Mouse (Mus musculus) hindbrain, postnatal 0 days (tissue): ENCODE results near the gene Rarb. TPM values are rescaled to one million over a fixed set of nuclear protein-coding genes. Genes with fewer than 3 reads are reported as not detected.

Experiments
- ATAC-seq: fragments of 200-750 bp; cut with Nextera tagmentation; 2 replicates; pipeline ENCODE4 v1.8.0; 2017; ENCODE audit warnings: mild to moderate bottlenecking, moderate TSS enrichment, moderate library complexity
- DNase-seq: peaks from one replicate; pipeline ENCODE4 v3.0.0-alpha.2; 2015; ENCODE audit warnings: low spot score
- H3K27ac ChIP-seq: fragments of 300-500 bp; sonication (generic); 2 replicates; pipeline ENCODE4 v1.5.1; 2014; ENCODE audit warnings: mild to moderate bottlenecking
- H3K27me3 ChIP-seq: fragments of 300-500 bp; sonication (generic); 2 replicates; pipeline ENCODE4 v1.6.1; 2014; ENCODE audit warnings: low read length, mixed read lengths; ENCODE audit not compliant: insufficient read depth
- H3K36me3 ChIP-seq: fragments of 300-500 bp; sonication (generic); 2 replicates; pipeline ENCODE4 v1.6.1; 2014; ENCODE audit warnings: low read length, mixed read lengths; ENCODE audit not compliant: insufficient read depth
- H3K4me1 ChIP-seq: fragments of 300-500 bp; sonication (generic); 2 replicates; pipeline ENCODE4 v1.6.1; 2014; ENCODE audit warnings: antibody characterized with exemption, low read length, mixed read lengths; ENCODE audit not compliant: insufficient read depth
- H3K4me2 ChIP-seq: fragments of 300-500 bp; sonication (generic); 2 replicates; pipeline ENCODE4 v1.6.1; 2014; ENCODE audit warnings: low read depth, mild to moderate bottlenecking, low read length, moderate library complexity, mixed read lengths
- H3K4me3 ChIP-seq: fragments of 300-500 bp; sonication (generic); 2 replicates; pipeline ENCODE4 v1.5.1; 2014; ENCODE audit warnings: low read length
- H3K9ac ChIP-seq: fragments of 300-500 bp; sonication (generic); replicated peaks from 2 replicates; pipeline ENCODE4 v1.6.1; 2014; ENCODE audit warnings: mild to moderate bottlenecking, low read length, moderate library complexity, mixed read lengths
- H3K9me3 ChIP-seq: fragments of 300-500 bp; sonication (generic); 2 replicates; pipeline ENCODE4 v1.6.1; 2016; ENCODE audit warnings: low read length, mixed read lengths
- CTCF ChIP-seq: IDR thresholded peaks from 2 replicates; pipeline ENCODE4 v1.5.1; 2016; ENCODE audit warnings: antibody characterized with exemption, control low read depth, low read depth
- WGBS: fragments of 180-500 bp; shearing (Covaris S2); extraction: QIAGEN DNeasy Blood & Tissue Kit; methylation state at CpG from one replicate; pipeline ENCODE4 v1.1.7; 2014; 5-methylcytosine and 5-hydroxymethylcytosine counted together
- polyA plus RNA-seq: library from polyadenylated mRNA; unstranded; fragments of >200 nt; fragmentation: Nextera tagmentation; extraction: Ambion mirVana; gene quantifications from 2 replicates; pipeline ENCODE4 v1.2.1, GENCODE M21; 2015
- total RNA-seq: library from RNA; depleted of rRNA; stranded (reverse); fragments of >200 nt; gene quantifications from 2 replicates; pipeline ENCODE4 v1.2.3, GENCODE M21; 2014

The Rarb gene
- total and polyA plus RNA-seq, 2 experiments from 2014 or later = 9.6 to 13.7 TPM

DNA sequence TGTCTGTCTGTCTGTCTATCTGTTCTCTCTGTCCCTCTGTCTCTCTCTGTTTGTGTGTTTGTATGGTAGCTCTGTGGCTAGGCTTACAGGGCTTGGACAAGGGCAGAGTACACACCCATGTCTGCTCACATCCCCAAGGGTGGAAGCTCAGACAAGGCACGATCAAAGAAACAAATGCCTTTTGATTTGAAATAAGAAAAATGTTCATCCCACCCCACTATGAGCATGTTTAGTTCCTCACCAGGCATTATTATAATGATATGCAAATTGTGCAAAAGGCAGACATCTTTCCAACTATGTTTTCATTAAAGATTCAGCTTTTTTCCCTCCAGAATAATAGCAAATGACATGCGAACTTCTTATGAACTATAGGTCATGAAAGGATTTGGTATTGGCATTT, 105.2 kb downstream of the Rarb start:
- Histone ChIP-seq H3K9ac (no peak overlapping the region), H3K4me1 (no peaks in the 10 kb centered on the region), H3K4me3 (no peak overlapping the region), H3K4me2 (no peak overlapping the region), H3K27me3 (no peaks in the 10 kb centered on the region), H3K36me3 (no peaks in the 10 kb centered on the region), H3K9me3 (no peaks in the 10 kb centered on the region), H3K27ac (no peak overlapping the region)
- no peak for DNase-seq
- no peak for TF ChIP-seq CTCF
- WGBS = 57% methylated on average over 2 of the region's 2 CpGs
- ATAC-seq = no peak

DNA sequence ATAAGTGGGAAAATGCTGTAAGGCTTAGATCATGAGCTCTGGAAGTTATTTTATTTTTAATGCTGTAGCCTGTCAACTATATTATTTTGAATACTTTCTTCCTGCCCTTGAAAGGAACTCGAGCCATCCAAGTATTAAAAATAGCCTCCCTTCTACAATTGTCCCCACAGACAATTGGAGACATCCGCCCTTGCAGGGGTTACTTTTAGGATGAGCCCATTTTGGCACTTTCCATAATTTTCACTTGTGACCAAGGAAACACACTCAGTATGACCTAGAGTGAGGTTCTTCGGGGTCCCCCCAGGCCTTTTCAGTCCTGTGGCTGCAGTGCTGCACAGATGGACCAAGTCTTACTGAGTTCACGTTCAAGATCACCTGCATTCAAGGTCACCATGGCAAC, 119.7 kb downstream of the Rarb start:
- Histone ChIP-seq H3K4me3 (no peak overlapping the region), H3K4me2 (no peak overlapping the region), H3K9ac (no peak overlapping the region), H3K36me3 (no peaks in the 10 kb centered on the region), H3K27ac (no peak overlapping the region), H3K4me1 (no peaks in the 10 kb centered on the region), H3K9me3 (no peaks in the 10 kb centered on the region), H3K27me3 (no peaks in the 10 kb centered on the region)
- TF ChIP-seq CTCF = no peak
- 73% methylated on average over 4 of the region's 4 CpGs for WGBS
- no peak for ATAC-seq
- no peak for DNase-seq

DNA sequence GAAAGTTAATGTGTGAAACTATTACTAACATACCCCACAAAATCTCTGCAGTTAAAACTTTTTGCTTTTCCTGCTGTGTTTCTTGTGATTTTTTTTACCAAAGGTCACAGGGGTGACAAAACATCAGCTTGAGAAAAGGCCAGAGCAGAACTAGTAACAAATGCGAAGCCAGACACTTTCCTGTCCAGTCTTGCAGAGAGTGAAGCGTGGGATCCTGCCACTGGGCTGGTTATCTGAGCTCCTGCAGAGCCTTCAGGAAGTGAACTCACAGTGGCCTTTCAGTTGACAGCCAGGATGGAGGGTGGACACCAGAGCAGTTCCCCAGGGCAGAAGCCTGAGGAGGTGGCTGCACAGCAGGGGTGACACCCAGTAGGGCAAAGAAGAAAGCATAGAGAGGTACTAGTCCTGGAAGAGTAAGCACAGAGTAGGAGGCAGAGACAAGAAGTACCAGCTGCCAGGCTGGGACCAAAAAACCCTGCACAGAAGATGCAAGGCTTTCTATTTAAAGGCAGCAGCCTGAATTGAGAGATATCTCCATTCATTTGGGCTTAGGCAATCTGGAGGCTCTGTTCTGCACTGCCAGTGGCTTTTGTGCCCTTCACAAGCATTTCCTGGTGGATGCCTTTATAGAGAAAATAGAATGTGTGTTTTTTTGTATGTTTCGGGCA, 123.4 kb downstream of the Rarb start:
- TF ChIP-seq CTCF = no peak
- WGBS = 47% methylated on average over 3 of the region's 3 CpGs
- H3K27me3 ChIP-seq = no peaks in the 10 kb centered on the region

DNA sequence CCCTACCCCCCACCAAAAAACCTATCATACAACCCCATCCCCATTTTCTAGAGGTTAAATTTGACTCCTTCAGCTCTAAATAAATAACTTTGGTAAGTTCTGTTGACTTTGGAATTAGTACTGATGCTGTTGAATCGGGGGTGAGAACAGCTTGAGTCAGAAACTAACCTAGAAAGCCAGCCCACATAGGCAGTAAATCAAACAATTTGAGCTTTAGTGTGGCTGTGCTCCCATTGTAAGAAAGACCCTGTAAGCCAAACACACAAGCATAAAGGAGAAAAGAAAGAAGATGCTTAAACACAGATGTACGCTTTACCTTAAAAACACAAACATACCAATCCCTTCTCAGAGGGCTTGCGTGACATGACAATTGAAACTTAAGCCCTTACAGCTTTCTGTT, 140.6 kb downstream of the Rarb start:
- H3K9ac ChIP-seq = no peak overlapping the region
- no peak overlapping the region for H3K4me2 ChIP-seq
- H3K4me3 ChIP-seq = no peak overlapping the region
- H3K4me1 ChIP-seq = no peaks in the 10 kb centered on the region
- TF ChIP-seq CTCF = no peak
- WGBS = 89% methylated on average over 3 of the region's 3 CpGs
- H3K27me3 ChIP-seq = no peaks in the 10 kb centered on the region
- ATAC-seq = no peak
- no peaks in the 10 kb centered on the region for H3K9me3 ChIP-seq
- H3K27ac ChIP-seq = no peak overlapping the region
- no peak for DNase-seq
- H3K36me3 ChIP-seq = no peaks in the 10 kb centered on the region

More for the DNA sequence above, 123.4 kb downstream of the Rarb start:
- Histone ChIP-seq H3K36me3 (no peaks in the 10 kb centered on the region), H3K9ac (no peak overlapping the region), H3K4me3 (no peak overlapping the region), H3K4me1 (no peaks in the 10 kb centered on the region), H3K27ac (no peak overlapping the region), H3K4me2 (no peak overlapping the region), H3K9me3 (no peaks in the 10 kb centered on the region)
- DNase-seq (no peak), ATAC-seq (no peak)

DNA sequence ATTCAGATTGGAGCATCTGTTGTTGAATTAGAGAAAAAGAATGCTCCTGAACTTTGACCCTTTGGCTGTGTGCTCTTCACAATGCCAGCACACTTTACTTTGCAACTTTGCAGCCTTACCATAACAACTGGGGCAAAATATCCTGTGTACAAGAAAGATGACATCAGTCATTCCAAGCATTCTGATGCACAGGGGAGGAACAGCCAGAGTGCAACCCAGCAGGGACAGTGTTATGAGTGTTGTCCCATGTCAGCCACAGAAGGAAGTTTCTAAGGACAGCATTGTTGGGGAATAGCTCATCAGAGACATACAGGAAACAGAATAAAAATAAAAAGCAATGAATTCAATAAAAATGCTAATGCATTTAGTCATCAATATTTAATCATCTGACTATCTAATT, 141.9 kb downstream of the Rarb start:
- Histone ChIP-seq H3K9ac (no peak overlapping the region), H3K4me1 (no peaks in the 10 kb centered on the region), H3K4me3 (no peak overlapping the region), H3K27ac (no peak overlapping the region), H3K9me3 (no peaks in the 10 kb centered on the region), H3K36me3 (no peaks in the 10 kb centered on the region), H3K4me2 (no peak overlapping the region), H3K27me3 (no peaks in the 10 kb centered on the region)
- no peak for ATAC-seq
- no peak for DNase-seq
- TF ChIP-seq CTCF = no peak

DNA sequence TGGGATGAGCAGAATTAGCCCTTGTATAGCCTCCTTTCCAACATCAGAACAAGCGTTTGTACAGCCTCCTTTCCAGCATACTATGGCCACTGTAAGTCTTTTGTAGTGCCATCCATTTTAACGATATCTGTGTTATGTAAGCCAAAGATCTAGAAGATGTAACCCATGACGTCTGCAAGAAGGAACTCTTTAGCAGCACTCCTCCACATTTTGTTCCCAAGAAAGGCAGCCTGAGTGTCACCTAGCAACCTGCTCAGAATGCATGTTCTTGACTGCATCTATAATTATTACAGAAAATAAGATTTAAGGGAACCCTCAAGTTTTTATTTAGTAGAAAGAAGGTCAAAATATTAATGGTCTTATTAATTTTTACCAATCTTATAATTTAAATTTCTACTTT, 148.4 kb downstream of the Rarb start:
- Histone ChIP-seq H3K36me3 (no peaks in the 10 kb centered on the region), H3K27ac (no peak overlapping the region), H3K27me3 (no peaks in the 10 kb centered on the region), H3K4me1 (no peaks in the 10 kb centered on the region), H3K4me2 (no peak overlapping the region), H3K4me3 (no peak overlapping the region), H3K9me3 (no peaks in the 10 kb centered on the region), H3K9ac (no peak overlapping the region)
- no peak for TF ChIP-seq CTCF
- DNase-seq = no peak
- no peak for ATAC-seq
- WGBS = 67% methylated on average over 3 of the region's 3 CpGs

DNA sequence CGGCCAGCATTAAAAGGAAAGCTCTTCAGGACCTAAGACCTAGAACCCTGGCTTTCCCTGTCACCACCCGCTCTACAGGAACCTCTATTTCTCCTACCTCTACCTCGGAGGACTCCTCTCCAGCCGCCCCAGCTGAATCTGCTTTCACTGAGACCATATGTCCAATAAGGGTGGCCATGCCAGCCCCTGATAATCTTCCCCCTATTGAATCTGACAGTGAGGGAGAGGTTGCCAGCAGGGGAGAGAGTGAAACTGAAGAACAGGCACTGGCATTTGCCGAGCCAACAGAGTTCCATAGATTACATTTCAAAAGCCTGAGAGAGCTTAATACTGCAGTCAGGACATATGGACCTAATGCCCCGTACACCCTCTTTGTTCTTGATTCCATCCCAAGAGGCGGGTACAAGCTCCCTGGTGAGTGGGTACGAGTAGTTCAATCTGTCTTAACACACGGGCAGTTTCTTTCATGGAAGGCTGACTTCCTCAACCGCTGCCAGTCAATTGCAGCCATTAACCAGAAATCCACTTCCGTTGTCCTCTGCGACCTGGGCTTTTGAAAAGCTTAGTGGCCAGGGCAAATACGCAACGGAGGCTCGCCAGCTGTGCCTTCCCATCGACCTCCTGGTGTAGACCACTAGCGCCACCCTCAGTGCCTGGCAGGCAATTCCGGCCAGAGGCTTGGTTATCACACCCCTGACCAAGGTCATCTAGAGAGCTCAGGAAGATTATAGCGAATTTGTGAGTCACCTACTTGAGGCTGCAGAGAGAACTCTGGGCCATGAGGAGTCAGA, 179.6 kb downstream of the Rarb start:
- DNase-seq = peak; percentile 61
- 72% methylated on average over 19 of the region's 19 CpGs for WGBS
- peak; percentile 34; the same call in 1 of the 2 replicates for TF ChIP-seq CTCF

More for the DNA sequence above, 179.6 kb downstream of the Rarb start:
- ATAC-seq = peak; percentile 74
- H3K9me3 ChIP-seq = peaks cover 4% of the 10 kb centered on the region; the same call in 1 of the 2 replicates
- no peaks in the 10 kb centered on the region for H3K4me1 ChIP-seq
- H3K4me3 ChIP-seq = no peak overlapping the region
- H3K36me3 ChIP-seq = no peaks in the 10 kb centered on the region
- no peak overlapping the region for H3K27ac ChIP-seq
- H3K4me2 ChIP-seq = no peak overlapping the region
- no peaks in the 10 kb centered on the region for H3K27me3 ChIP-seq
- no peak overlapping the region for H3K9ac ChIP-seq
